Mouse (Mus musculus) urinary bladder, postnatal 36 days (tissue): ENCODE measurements at regions not wholly inside any gene's neighbourhood (a gene's known extent, or its start where the extent isn't known, plus 50 kb on each side); places are given as distances from the start of the nearest gene placed in this dataset.

Experiments
- DNase-seq, 2 experiments: peaks; one replicate each; pipeline ENCODE4 v3.0.0; 2022; ENCODE audit warnings: low spot score in 2 of 2, mixed read lengths in 1 of 2

- DNase-seq, result no peak
These were observed 104.0 kb upstream of the Hey2 start for GRCm38 (mm10) chr10:30946601-30947000.

DNA sequence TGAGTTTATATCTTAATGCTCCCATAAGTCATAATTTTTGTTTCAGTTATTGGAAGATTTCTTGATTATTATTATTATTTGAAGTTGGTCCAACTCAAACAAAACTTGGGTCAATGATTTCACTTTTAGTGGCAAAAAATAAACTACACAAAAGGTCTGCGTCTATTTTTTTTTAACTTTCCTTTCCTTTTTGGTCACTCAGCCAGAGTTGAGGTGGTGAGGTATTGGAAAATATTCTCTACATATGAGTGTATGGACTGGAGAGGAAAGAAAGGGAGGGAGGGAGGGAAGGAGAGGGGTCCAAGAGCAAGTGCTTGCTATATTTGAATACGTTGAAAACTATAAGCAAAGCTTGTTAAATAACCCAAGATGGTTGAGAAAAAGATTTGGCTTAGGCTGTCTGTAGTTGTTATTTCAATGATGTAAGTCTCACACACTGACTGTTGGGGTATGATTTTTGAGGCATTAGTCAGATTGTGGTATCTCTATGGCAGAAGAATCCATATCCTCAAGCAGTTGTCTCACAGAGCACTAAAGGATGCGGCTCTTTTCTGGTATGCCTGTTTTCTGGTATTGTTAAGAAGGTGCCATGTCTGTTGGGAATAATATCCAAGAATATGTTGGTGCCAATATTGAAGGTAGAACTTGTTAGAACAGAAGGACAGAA is 75.9 kb upstream of the Hey2 start:
- DNase-seq, result no peak

- DNase-seq, result peak in 1 of 2 experiments; percentile 0
These were observed 51.2 kb upstream of the Hey2 start for GRCm38 (mm10) chr10:30893771-30894170.
